Mouse (Mus musculus): ENCODE measurements around the gene Wdr60. TPM values are rescaled to one million over a fixed set of nuclear protein-coding genes. Genes with fewer than 3 reads are reported as not detected.
A peak's percentile ranks its signal among the peaks of the same experiment; 100 is the strongest.

Wdr60 gene
- polyA plus RNA-seq, 1 experiment from 2014 or later, result 20.0 TPM

GRCm38 (mm10) chr12:116207486-116207885, 55.3 kb downstream of the Wdr60 start:
- ATAC-seq (ENCODE audit: low FRiP score, low read depth), result no peak
- Histone ChIP-seq H3K4me1 (replicated peaks) (no peaks in the 10 kb centered on the region), H3K36me3 (peaks cover 25% of the 10 kb centered on the region), H3K9ac (no peak overlapping the region), H3K4me2 (no peak overlapping the region), H3K27me3 (no peaks in the 10 kb centered on the region), H3K4me3 (no peak overlapping the region), H3K9me3 (no peaks in the 10 kb centered on the region), H3K27ac (replicated peaks) (no peak overlapping the region)
- WGBS, result 95% methylated on average over 8 of the region's 8 CpGs

DNA sequence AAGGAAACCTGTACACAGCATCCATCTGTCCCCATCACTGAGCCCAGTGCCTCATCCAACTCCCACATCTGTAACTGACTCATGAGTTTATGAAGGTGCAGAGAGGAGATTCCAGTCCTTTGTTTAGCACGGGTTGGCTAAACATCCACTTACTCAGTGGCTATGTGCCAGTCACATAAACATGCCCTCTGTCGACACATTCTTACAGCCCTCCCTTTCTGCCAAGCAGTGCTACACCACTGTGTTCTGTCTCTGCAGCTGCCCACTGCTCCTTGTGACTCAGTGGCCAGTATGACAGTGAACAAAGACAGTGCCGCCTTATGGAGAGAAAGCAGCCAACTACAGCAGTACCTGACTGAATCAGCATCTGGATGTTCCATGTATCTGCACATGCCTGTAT, 57.1 kb downstream of the Wdr60 start:
- Histone ChIP-seq H3K9ac (no peak overlapping the region), H3K4me3 (no peak overlapping the region), H3K27me3 (no peaks in the 10 kb centered on the region), H3K36me3 (peaks cover 15% of the 10 kb centered on the region), H3K4me2 (no peak overlapping the region), H3K27ac (replicated peaks) (no peak overlapping the region), H3K4me1 (replicated peaks) (no peaks in the 10 kb centered on the region), H3K9me3 (no peaks in the 10 kb centered on the region)
- WGBS, result 72% methylated on average over 3 of the region's 3 CpGs
- ATAC-seq (ENCODE audit: low FRiP score, low read depth), result no peak

- H3K4me2 ChIP-seq, result no peak overlapping the region
Observed at GRCm38 (mm10) chr12:116202176-116202981, 60.4 kb downstream of the Wdr60 start.

DNA sequence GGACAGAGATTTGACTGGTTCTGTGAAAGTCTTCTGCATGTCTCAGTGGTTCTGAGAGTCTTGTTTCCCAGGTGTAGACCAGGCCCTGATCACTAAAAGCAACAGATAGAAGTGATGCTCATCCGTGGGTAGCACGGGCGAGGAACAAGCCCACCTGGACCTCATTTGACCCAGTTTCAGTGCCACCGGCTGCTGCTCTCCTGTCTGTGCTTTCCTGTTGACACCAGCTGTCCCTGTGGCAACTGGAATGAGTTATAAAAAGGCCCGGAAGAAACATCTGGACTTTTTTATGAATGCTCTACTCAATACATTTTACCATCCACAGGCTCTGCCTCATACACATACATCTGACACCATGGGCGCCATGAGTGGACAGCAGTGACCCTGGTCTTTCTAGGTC, 64.0 kb downstream of the Wdr60 start:
- Histone ChIP-seq H3K27ac (replicated peaks) (no peak overlapping the region), H3K4me1 (replicated peaks) (no peaks in the 10 kb centered on the region), H3K27me3 (no peaks in the 10 kb centered on the region), H3K4me3 (no peak overlapping the region), H3K4me2 (no peak overlapping the region), H3K9ac (no peak overlapping the region), H3K9me3 (no peaks in the 10 kb centered on the region), H3K36me3 (no peaks in the 10 kb centered on the region)
- WGBS, result 93% methylated on average over 6 of the region's 6 CpGs
- no peak for ATAC-seq (ENCODE audit: low FRiP score, low read depth)

More at GRCm38 (mm10) chr12:116202176-116202981, 60.4 kb downstream of the Wdr60 start:
- Histone ChIP-seq H3K9me3 (no peaks in the 10 kb centered on the region), H3K36me3 (no peaks in the 10 kb centered on the region), H3K4me3 (no peak overlapping the region), H3K27ac (replicated peaks) (no peak overlapping the region), H3K4me1 (replicated peaks) (no peaks in the 10 kb centered on the region), H3K27me3 (no peaks in the 10 kb centered on the region), H3K9ac (no peak overlapping the region)
- whole genome bisulfite sequencing, result 34% methylated on average over 9 of the region's 9 CpGs
- ATAC-seq (ENCODE audit: low FRiP score, low read depth), result peak; percentile 83; the same call in 1 of the 2 replicates

DNA sequence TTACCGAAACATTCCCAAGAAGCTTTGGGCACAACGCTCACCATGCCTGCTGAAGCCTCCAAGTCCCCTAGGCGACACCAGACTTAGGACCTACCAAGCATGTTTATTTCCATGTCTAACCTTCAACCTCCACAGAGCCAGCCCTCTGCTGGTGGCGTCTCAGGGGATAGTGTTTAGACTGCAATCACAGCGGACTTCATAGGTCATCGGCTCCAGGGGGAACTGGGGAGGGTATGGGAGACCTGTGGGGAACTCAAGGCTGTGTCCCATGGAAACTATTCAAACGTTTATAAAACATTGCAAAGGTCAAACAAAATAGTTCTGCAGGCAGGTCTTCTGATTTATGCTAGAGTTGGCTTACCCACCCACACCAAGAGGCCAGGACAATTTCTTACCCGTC, 66.6 kb downstream of the Wdr60 start:
- no peak overlapping the region for H3K27ac ChIP-seq (replicated peaks)
- H3K27me3 ChIP-seq, result no peaks in the 10 kb centered on the region
- H3K9ac ChIP-seq, result no peak overlapping the region
- WGBS, result 84% methylated on average over 8 of the region's 8 CpGs
- no peak for ATAC-seq (ENCODE audit: low FRiP score, low read depth)
- no peaks in the 10 kb centered on the region for H3K36me3 ChIP-seq
- no peak overlapping the region for H3K4me3 ChIP-seq
- no peaks in the 10 kb centered on the region for H3K4me1 ChIP-seq (replicated peaks)
- H3K4me2 ChIP-seq, result no peak overlapping the region
- H3K9me3 ChIP-seq, result no peaks in the 10 kb centered on the region

- Histone ChIP-seq H3K27ac (replicated peaks) (no peak overlapping the region), H3K9ac (no peak overlapping the region), H3K4me3 (no peak overlapping the region), H3K27me3 (no peaks in the 10 kb centered on the region), H3K9me3 (no peaks in the 10 kb centered on the region), H3K4me2 (no peak overlapping the region), H3K4me1 (replicated peaks) (no peaks in the 10 kb centered on the region), H3K36me3 (no peaks in the 10 kb centered on the region)
- no peak for ATAC-seq (ENCODE audit: low FRiP score, low read depth)
Observed at GRCm38 (mm10) chr12:116194641-116195040, 68.2 kb downstream of the Wdr60 start.

DNA sequence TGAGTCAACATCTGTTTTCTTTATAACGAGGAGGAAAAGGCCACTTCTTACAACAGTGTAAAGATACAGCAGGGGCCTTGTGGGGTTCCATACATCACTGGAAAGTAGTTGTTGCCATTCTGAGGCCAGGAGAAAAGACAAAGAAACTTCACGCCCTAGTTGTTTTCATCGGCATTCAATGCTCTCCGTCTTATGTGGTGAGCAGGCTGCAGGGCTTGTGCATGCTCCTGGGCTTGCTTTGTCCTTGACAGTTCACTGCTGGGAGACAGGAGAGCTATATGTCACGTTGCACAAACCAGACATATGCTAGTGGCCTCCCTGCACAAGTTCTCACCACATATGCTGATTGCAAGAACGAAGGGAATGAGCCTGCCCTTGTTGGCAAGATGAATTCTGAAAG, 68.9 kb downstream of the Wdr60 start:
- Histone ChIP-seq H3K27me3 (no peaks in the 10 kb centered on the region), H3K9ac (no peak overlapping the region), H3K4me1 (replicated peaks) (no peaks in the 10 kb centered on the region), H3K9me3 (no peaks in the 10 kb centered on the region), H3K36me3 (no peaks in the 10 kb centered on the region), H3K4me3 (no peak overlapping the region), H3K27ac (replicated peaks) (no peak overlapping the region), H3K4me2 (no peak overlapping the region)
- WGBS, result 26% methylated on average over 6 of the region's 6 CpGs
- no peak for ATAC-seq (ENCODE audit: low FRiP score, low read depth)

DNA sequence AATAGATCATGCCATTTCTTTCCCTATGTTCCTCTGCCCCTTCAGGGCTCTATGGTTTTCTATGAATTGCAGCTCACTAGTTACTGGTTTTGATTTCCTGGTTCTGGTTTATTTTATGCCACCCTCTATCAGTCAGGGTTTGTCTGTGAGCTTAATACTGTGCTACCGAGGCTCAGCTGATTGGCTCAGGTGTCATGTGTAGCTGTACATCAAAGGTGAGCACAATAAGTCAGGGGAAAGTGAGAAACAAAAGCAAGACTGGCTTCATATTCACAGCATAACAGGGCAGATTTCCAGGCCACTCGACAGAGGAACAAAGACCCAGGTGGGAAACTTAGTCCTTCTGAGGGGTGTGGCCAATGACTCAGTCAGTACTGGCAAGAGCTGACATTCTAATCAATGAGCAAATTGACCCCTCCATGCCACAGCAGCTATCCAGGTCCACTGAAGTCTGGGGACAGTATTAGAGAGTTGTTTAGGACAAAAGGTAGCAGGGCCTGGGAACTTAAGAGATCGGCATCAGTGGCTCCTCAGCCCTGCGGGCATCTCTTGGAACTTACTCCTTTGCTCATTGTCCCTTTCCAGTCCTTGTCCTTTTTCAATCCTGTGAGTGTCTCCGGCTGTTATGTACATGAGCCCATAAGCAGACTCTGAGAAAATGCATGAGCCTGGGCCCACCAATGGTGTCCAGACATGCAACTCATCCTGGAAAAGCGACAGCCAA, 79.4 kb downstream of the Wdr60 start:
- ATAC-seq (ENCODE audit: low FRiP score, low read depth), result no peak
- Histone ChIP-seq H3K27me3 (no peaks in the 10 kb centered on the region), H3K4me1 (replicated peaks) (no peaks in the 10 kb centered on the region), H3K27ac (replicated peaks) (no peak overlapping the region), H3K9me3 (no peaks in the 10 kb centered on the region), H3K36me3 (no peaks in the 10 kb centered on the region), H3K9ac (no peak overlapping the region), H3K4me3 (no peak overlapping the region), H3K4me2 (no peak overlapping the region)
- WGBS, result 81% methylated on average over 6 of the region's 6 CpGs

- Histone ChIP-seq H3K4me2 (no peak overlapping the region), H3K36me3 (no peaks in the 10 kb centered on the region), H3K9me3 (no peaks in the 10 kb centered on the region), H3K9ac (no peak overlapping the region), H3K4me1 (replicated peaks) (no peaks in the 10 kb centered on the region), H3K27ac (replicated peaks) (no peak overlapping the region), H3K4me3 (no peak overlapping the region), H3K27me3 (no peaks in the 10 kb centered on the region)
- no peak for ATAC-seq (ENCODE audit: low FRiP score, low read depth)
Observed at GRCm38 (mm10) chr12:116182376-116182775, 80.4 kb downstream of the Wdr60 start.

GRCm38 (mm10) chr12:116181436-116182050, 81.3 kb downstream of the Wdr60 start:
- WGBS, result 73% methylated on average over 4 of the region's 4 CpGs
- ATAC-seq (ENCODE audit: low FRiP score, low read depth), result no peak

GRCm38 (mm10) chr12:116176930-116177329, 85.9 kb downstream of the Wdr60 start:
- H3K27me3 ChIP-seq, result no peaks in the 10 kb centered on the region
- 89% methylated on average over 3 of the region's 3 CpGs for WGBS
- no peak overlapping the region for H3K9ac ChIP-seq

More at GRCm38 (mm10) chr12:116181436-116182050, 81.3 kb downstream of the Wdr60 start:
- Histone ChIP-seq H3K4me2 (no peak overlapping the region), H3K27ac (replicated peaks) (no peak overlapping the region), H3K36me3 (no peaks in the 10 kb centered on the region), H3K4me3 (no peak overlapping the region), H3K9ac (no peak overlapping the region), H3K4me1 (replicated peaks) (no peaks in the 10 kb centered on the region), H3K27me3 (no peaks in the 10 kb centered on the region), H3K9me3 (no peaks in the 10 kb centered on the region)

GRCm38 (mm10) chr12:116169666-116170065, 93.2 kb downstream of the Wdr60 start:
- Histone ChIP-seq H3K36me3 (no peaks in the 10 kb centered on the region), H3K27me3 (no peaks in the 10 kb centered on the region), H3K4me2 (no peak overlapping the region), H3K9ac (no peak overlapping the region), H3K4me3 (no peak overlapping the region), H3K27ac (replicated peaks) (no peak overlapping the region), H3K4me1 (replicated peaks) (no peaks in the 10 kb centered on the region), H3K9me3 (no peaks in the 10 kb centered on the region)
- no peak for ATAC-seq (ENCODE audit: low FRiP score, low read depth)
- 79% methylated on average over 5 of the region's 5 CpGs for WGBS

More at GRCm38 (mm10) chr12:116176930-116177329, 85.9 kb downstream of the Wdr60 start:
- H3K4me2 ChIP-seq, result no peak overlapping the region
- H3K36me3 ChIP-seq, result no peaks in the 10 kb centered on the region
- H3K4me1 ChIP-seq (replicated peaks), result no peaks in the 10 kb centered on the region
- H3K27ac ChIP-seq (replicated peaks), result no peak overlapping the region
- H3K9me3 ChIP-seq, result no peaks in the 10 kb centered on the region
- H3K4me3 ChIP-seq, result no peak overlapping the region
- no peak for ATAC-seq (ENCODE audit: low FRiP score, low read depth)

Data from hindbrain, embryonic 15.5 days (tissue).